Mouse (Mus musculus) heart, postnatal 0 days (tissue): ENCODE results near the gene Six3. TPM values are rescaled to one million over a fixed set of nuclear protein-coding genes. Genes with fewer than 3 reads are reported as not detected.

Source experiments
- ATAC-seq: fragments of 200-750 bp; cut with Nextera tagmentation; 2 replicates; pipeline ENCODE4 v1.8.0; 2017; ENCODE audit warnings: low read depth, moderate number of reproducible peaks, moderate library complexity; ENCODE audit not compliant: insufficient read depth
- DNase-seq: peaks from one replicate; pipeline ENCODE4 v3.0.0-alpha.2; 2016; ENCODE audit warnings: low spot score
- H3K27ac ChIP-seq: fragments of 300-500 bp; sonication (generic); 2 replicates; pipeline ENCODE4 v1.5.1; 2014; ENCODE audit warnings: low read depth, mild to moderate bottlenecking
- H3K27me3 ChIP-seq: fragments of 300-500 bp; sonication (generic); 2 replicates; pipeline ENCODE4 v1.6.1; 2014; ENCODE audit warnings: low read length, mixed read lengths; ENCODE audit not compliant: control insufficient read depth, insufficient read depth
- H3K36me3 ChIP-seq: fragments of 300-500 bp; sonication (generic); replicated peaks from 2 replicates; pipeline ENCODE4 v1.6.1; 2014; ENCODE audit warnings: low read length, mixed read lengths; ENCODE audit not compliant: control insufficient read depth, insufficient read depth
- H3K4me1 ChIP-seq: fragments of 300-500 bp; sonication (generic); 2 replicates; pipeline ENCODE4 v1.6.1; 2014; ENCODE audit warnings: antibody characterized with exemption; ENCODE audit not compliant: control insufficient read depth, insufficient read depth
- H3K4me2 ChIP-seq: fragments of 300-500 bp; sonication (generic); 2 replicates; pipeline ENCODE4 v1.6.1; 2014; ENCODE audit warnings: low read depth, mild to moderate bottlenecking, low read length, moderate library complexity
- H3K4me3 ChIP-seq: fragments of 300-500 bp; sonication (generic); 2 replicates; pipeline ENCODE4 v1.5.1; 2014; ENCODE audit warnings: low read depth, low read length
- H3K9ac ChIP-seq: fragments of 300-500 bp; sonication (generic); replicated peaks from 2 replicates; pipeline ENCODE4 v1.6.1; 2014; ENCODE audit warnings: low read depth, low read length, mixed read lengths
- H3K9me3 ChIP-seq: fragments of 300-500 bp; sonication (generic); replicated peaks from 2 replicates; pipeline ENCODE4 v1.6.1; 2016; ENCODE audit warnings: low read length; ENCODE audit not compliant: control insufficient read depth
- CTCF ChIP-seq: IDR thresholded peaks from 2 replicates; pipeline ENCODE4 v1.5.1; 2016; ENCODE audit warnings: antibody characterized with exemption, control low read depth, low read depth
- EP300 ChIP-seq: IDR thresholded peaks from 2 replicates; pipeline ENCODE4 v1.6.1; 2016; ENCODE audit warnings: antibody characterized with exemption, low read depth
- WGBS: fragments of 180-500 bp; shearing (Covaris S2); extraction: QIAGEN DNeasy Blood & Tissue Kit; methylation state at CpG from one replicate; pipeline ENCODE4 v1.1.7; 2014; 5-methylcytosine and 5-hydroxymethylcytosine counted together
- polyA plus RNA-seq: library from polyadenylated mRNA; unstranded; fragments of >200 nt; fragmentation: Nextera tagmentation; extraction: Ambion mirVana; gene quantifications from 2 replicates; pipeline ENCODE4 v1.2.1, GENCODE M21; 2015
- total RNA-seq: library from RNA; depleted of rRNA; stranded (reverse); fragments of >200 nt; gene quantifications from 2 replicates; pipeline ENCODE4 v1.2.3, GENCODE M21; 2014; ENCODE audit warnings: low replicate concordance

Six3 gene
- total and polyA plus RNA-seq, 2 experiments from 2014 or later = not detected

- H3K27me3 ChIP-seq = peaks cover 99% of the 10 kb centered on the region
- H3K9ac ChIP-seq = no peak overlapping the region
- DNase-seq (no peak), ATAC-seq (no peak)
- H3K9me3 ChIP-seq = no peaks in the 10 kb centered on the region
- H3K27ac ChIP-seq = no peak overlapping the region
- H3K4me3 ChIP-seq = no peak overlapping the region
- peaks cover 5% of the 10 kb centered on the region; the same call in 1 of the 2 replicates for H3K4me1 ChIP-seq
- H3K36me3 ChIP-seq = no peaks in the 10 kb centered on the region
- no peak for TF ChIP-seq EP300
- no peak for TF ChIP-seq CTCF
- H3K4me2 ChIP-seq = no peak overlapping the region
- 4% methylated on average over 26 of the region's 26 CpGs for WGBS
These were observed 11.9 kb downstream of the Six3 start for GRCm38 (mm10) chr17:85624981-85625940.

GRCm38 (mm10) chr17:85626091-85626860, 12.9 kb downstream of the Six3 start:
- WGBS = 6% methylated on average over 14 of the region's 14 CpGs
- no peak for TF ChIP-seq CTCF
- no peak for TF ChIP-seq EP300
- ATAC-seq (no peak), DNase-seq (no peak)
- Histone ChIP-seq H3K4me3 (no peak overlapping the region), H3K36me3 (no peaks in the 10 kb centered on the region), H3K9ac (no peak overlapping the region), H3K4me2 (no peak overlapping the region), H3K27ac (no peak overlapping the region), H3K9me3 (no peaks in the 10 kb centered on the region), H3K4me1 (peaks cover 3% of the 10 kb centered on the region; the same call in 1 of the 2 replicates), H3K27me3 (peaks cover 99% of the 10 kb centered on the region)

GRCm38 (mm10) chr17:85627751-85628150, 14.3 kb downstream of the Six3 start:
- Histone ChIP-seq H3K4me2 (no peak overlapping the region), H3K27ac (no peak overlapping the region), H3K4me1 (no peaks in the 10 kb centered on the region), H3K36me3 (no peaks in the 10 kb centered on the region), H3K4me3 (no peak overlapping the region), H3K27me3 (peaks cover 99% of the 10 kb centered on the region), H3K9ac (no peak overlapping the region), H3K9me3 (no peaks in the 10 kb centered on the region)
- no peak for TF ChIP-seq EP300
- TF ChIP-seq CTCF = no peak
- ATAC-seq (no peak), DNase-seq (no peak)
- WGBS = 35% methylated on average over 5 of the region's 5 CpGs

- H3K27me3 ChIP-seq = peaks cover 95% of the 10 kb centered on the region
- DNase-seq = no peak
- 23% methylated on average over 8 of the region's 8 CpGs for WGBS
These were observed 15.4 kb downstream of the Six3 start for GRCm38 (mm10) chr17:85628811-85629210.

GRCm38 (mm10) chr17:85629396-85629795, 16.0 kb downstream of the Six3 start:
- Histone ChIP-seq H3K4me2 (no peak overlapping the region), H3K27me3 (peaks cover 95% of the 10 kb centered on the region), H3K9me3 (no peaks in the 10 kb centered on the region), H3K4me1 (no peaks in the 10 kb centered on the region), H3K27ac (no peak overlapping the region), H3K4me3 (no peak overlapping the region), H3K36me3 (no peaks in the 10 kb centered on the region), H3K9ac (no peak overlapping the region)
- 83% methylated on average over 1 of the region's 1 CpGs for WGBS
- ATAC-seq (no peak), DNase-seq (no peak)
- TF ChIP-seq CTCF = no peak

More at GRCm38 (mm10) chr17:85628811-85629210, 15.4 kb downstream of the Six3 start:
- H3K4me1 ChIP-seq = no peaks in the 10 kb centered on the region
- TF ChIP-seq EP300 (no peak), CTCF (no peak)
- no peaks in the 10 kb centered on the region for H3K36me3 ChIP-seq
- no peak overlapping the region for H3K27ac ChIP-seq
- no peak overlapping the region for H3K4me3 ChIP-seq
- H3K9ac ChIP-seq = no peak overlapping the region
- no peaks in the 10 kb centered on the region for H3K9me3 ChIP-seq
- no peak for ATAC-seq
- H3K4me2 ChIP-seq = no peak overlapping the region
